ENCODE assay signal across 8 mouse cellular contexts in the genomic region with DNA sequence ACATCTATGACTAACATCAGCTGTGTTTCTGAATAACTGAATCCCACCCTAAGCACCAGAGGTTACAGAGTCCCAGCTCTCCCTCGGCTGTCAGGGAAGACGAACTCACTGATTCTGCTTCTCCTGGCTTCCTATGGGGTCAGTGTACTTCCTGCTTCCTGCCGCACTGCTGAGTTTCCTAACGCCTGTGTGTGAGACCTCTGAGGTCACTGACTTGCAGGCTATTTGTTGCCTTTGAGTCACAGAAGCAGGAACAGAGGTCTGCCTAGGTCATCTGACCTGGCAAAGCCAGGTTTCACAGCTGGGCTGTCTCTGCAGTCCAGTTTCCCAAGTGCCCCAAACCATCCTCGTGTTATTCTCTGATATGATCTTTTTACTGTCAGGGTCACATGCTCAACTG. TPM values are rescaled to one million over a fixed set of nuclear protein-coding genes. Genes with fewer than 3 reads are reported as not detected.
A peak's percentile ranks its signal among the peaks of the same experiment; 100 is the strongest.
DNase-seq lines count a peak whose midpoint lies in the region; ATAC-seq lines count a peak whose summit lies in the region.

No protein-coding gene starts in this region.

- peak overlapping the region; percentile 32 for H3K27ac ChIP-seq in lung, embryonic 16.5 days (ENCODE audit: low read length)
- H3K27ac ChIP-seq in midbrain, embryonic 14.5 days (replicated peaks; ENCODE audit: low read depth, low read length): no peak overlapping the region

- H3K9ac ChIP-seq in lung, embryonic 16.5 days (ENCODE audit: low read length): no peak overlapping the region; the same call in 1 of the 2 replicates
- no peak overlapping the region for H3K9ac ChIP-seq in midbrain, embryonic 14.5 days (replicated peaks; ENCODE audit: low read length)

- H3K27me3 ChIP-seq in lung, embryonic 16.5 days (ENCODE audit: control insufficient read depth, insufficient read depth, low read depth, low read length): no peaks in the 10 kb centered on the region
- H3K27me3 ChIP-seq in midbrain, embryonic 14.5 days (ENCODE audit: control insufficient read depth, insufficient read depth, low read length): no peaks in the 10 kb centered on the region

- H3K4me2 ChIP-seq in lung, embryonic 16.5 days (ENCODE audit: low read depth, low read length): no peak overlapping the region
- H3K4me2 ChIP-seq in midbrain, embryonic 14.5 days (ENCODE audit: low read length): no peak overlapping the region

- no peak overlapping the region for H3K4me3 ChIP-seq in lung, embryonic 16.5 days (ENCODE audit: low read length)
- no peak overlapping the region for H3K4me3 ChIP-seq in midbrain, embryonic 14.5 days (replicated peaks; ENCODE audit: low read depth, low read length)

- WGBS in lung, embryonic 16.5 days: 30% methylated on average over 5 of the region's 5 CpGs
- 67% methylated on average over 5 of the region's 5 CpGs for WGBS in midbrain, embryonic 14.5 days

- ATAC-seq in lung, embryonic 16.5 days (ENCODE audit: low read depth): 0 out of 2 replicates have a peak, but pooled peaks have one; percentile 44
- ATAC-seq in midbrain, embryonic 14.5 days (ENCODE audit: low FRiP score, low TSS enrichment): no peak

- DNase-seq in urinary bladder, postnatal 14 days (ENCODE audit: low spot score): peak; percentile 14
- DNase-seq in urinary bladder, postnatal 25 days (ENCODE audit: low spot score): no peak
- DNase-seq in kidney, adult 11 months: peak; percentile 71
- DNase-seq in cerebellum, adult 9-10 months: no peak
- no peak for DNase-seq in right cerebral cortex, adult 18-20 months
- DNase-seq in cerebellum, adult 8-10 months: no peak
- no peak for DNase-seq in midbrain, embryonic 14.5 days

- H3K4me1 ChIP-seq in lung, embryonic 16.5 days (replicated peaks; ENCODE audit: control insufficient read depth, insufficient read depth, low read length): peaks cover 8% of the 10 kb centered on the region
- H3K4me1 ChIP-seq in midbrain, embryonic 14.5 days (ENCODE audit: control insufficient read depth, insufficient read depth, low read length): peaks cover 10% of the 10 kb centered on the region

- H3K36me3 ChIP-seq in lung, embryonic 16.5 days (ENCODE audit: control insufficient read depth, insufficient read depth, low read length): no peaks in the 10 kb centered on the region
- no peaks in the 10 kb centered on the region for H3K36me3 ChIP-seq in midbrain, embryonic 14.5 days (ENCODE audit: control insufficient read depth, insufficient read depth, low read length)

- H3K9me3 ChIP-seq in lung, embryonic 16.5 days (ENCODE audit: control insufficient read depth, low read length): no peaks in the 10 kb centered on the region
- H3K9me3 ChIP-seq in midbrain, embryonic 14.5 days (ENCODE audit: control insufficient read depth, low read length): no peaks in the 10 kb centered on the region

RNA-seq across cellular contexts. Expression of gene B4galt5, which starts 30.0 kb away (rescaled TPM):
- polyA plus RNA-seq in lung, embryonic 16.5 days (2015; fragmentation: Nextera tagmentation; extraction: Ambion mirVana): 7.3 and 8.3 TPM in 2 replicates
- 16.2 and 20.4 TPM in 2 replicates for polyA plus RNA-seq in midbrain, embryonic 14.5 days (2014; fragmentation: Nextera tagmentation; extraction: Ambion mirVana)

Comparison
In these comparisons a context has a peak if more than half of its experiments do, and no peak if none do; other contexts are left out.
1. DNase-seq: peak in urinary bladder, postnatal 14 days (single experiment) and kidney, adult 11 months (single experiment); none in urinary bladder, postnatal 25 days (single experiment), cerebellum, adult 9-10 months (single experiment), right cerebral cortex, adult 18-20 months (single experiment), cerebellum, adult 8-10 months (single experiment) and midbrain, embryonic 14.5 days (single experiment).